Mouse (Mus musculus): ENCODE data around the gene Anapc11.
A peak's percentile ranks its signal among the peaks of the same experiment; 100 is the strongest.

Anapc11 gene

GRCm38 (mm10) chr11:120627468-120628300, 29.5 kb downstream of the Anapc11 start:
- DNase-seq (ENCODE audit: low spot score in 2 of 2): no peak

DNA sequence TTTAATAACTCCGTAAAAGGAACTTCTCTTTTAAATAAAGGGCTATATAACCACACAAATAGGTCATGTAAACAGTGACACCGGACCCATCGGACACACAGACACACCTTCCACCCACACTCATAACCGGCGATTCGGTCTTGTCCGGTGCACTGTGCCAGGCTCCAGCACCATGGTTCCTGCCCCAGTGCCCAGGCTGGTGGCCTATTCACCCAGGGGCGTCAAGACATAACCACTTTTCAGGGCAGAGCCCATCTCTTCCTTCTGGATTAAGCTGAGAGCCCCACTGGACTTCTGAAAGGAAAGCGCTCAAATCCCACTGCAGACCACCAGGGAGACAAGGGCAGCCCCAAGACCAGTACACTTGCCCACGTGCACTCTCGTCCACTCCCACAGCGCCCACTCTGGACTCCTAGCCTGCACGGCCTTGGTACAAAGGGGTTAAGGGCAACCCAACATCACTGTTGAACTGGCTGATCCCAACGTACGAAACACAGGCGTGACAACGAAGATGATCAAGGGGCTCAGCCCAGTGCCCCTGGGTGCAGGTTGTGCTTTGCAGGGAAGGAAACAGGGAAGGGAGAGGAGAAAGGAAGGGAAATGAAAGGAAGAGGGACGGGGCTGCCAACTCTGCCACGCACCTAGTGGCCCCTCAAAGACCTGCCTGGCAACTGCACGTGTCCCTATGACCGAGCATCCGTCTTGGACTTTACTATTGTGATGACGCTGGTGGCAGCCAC, 30.6 kb downstream of the Anapc11 start:
- DNase-seq (ENCODE audit: low spot score in 2 of 2): no peak

- no peak for DNase-seq (ENCODE audit: low spot score in 2 of 2)
Observed at GRCm38 (mm10) chr11:120629341-120629730, 31.1 kb downstream of the Anapc11 start.

GRCm38 (mm10) chr11:120629911-120630310, 31.7 kb downstream of the Anapc11 start:
- DNase-seq (ENCODE audit: low spot score in 2 of 2): peak in 1 of 2 experiments; percentile 46

DNA sequence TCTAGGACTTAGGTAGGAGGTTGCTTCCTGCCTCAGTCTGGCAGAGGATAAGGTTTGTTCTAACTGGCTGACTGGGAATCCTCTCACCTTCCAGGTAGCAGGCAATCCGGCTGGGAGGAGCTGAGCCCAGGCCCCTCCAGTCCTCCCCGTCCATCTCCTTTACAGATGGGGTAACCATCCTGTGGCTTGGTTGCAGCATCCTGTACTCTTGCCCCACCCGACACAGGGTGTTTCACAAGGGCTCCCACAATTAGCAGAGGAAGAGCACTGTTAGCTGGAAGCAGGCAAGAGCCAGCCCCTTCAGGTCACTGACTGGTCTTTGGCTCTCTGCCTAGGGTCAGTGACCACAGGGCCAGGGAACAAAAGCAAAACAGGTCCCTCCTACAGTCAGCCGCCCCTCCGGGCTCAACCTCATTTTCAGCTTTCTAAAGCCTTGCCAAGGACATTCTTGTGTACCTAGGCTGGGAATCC, 32.2 kb downstream of the Anapc11 start:
- no peak for DNase-seq (ENCODE audit: low spot score in 2 of 2)

GRCm38 (mm10) chr11:120630881-120631725, 32.9 kb downstream of the Anapc11 start:
- DNase-seq (ENCODE audit: low spot score in 2 of 2): no peak

DNA sequence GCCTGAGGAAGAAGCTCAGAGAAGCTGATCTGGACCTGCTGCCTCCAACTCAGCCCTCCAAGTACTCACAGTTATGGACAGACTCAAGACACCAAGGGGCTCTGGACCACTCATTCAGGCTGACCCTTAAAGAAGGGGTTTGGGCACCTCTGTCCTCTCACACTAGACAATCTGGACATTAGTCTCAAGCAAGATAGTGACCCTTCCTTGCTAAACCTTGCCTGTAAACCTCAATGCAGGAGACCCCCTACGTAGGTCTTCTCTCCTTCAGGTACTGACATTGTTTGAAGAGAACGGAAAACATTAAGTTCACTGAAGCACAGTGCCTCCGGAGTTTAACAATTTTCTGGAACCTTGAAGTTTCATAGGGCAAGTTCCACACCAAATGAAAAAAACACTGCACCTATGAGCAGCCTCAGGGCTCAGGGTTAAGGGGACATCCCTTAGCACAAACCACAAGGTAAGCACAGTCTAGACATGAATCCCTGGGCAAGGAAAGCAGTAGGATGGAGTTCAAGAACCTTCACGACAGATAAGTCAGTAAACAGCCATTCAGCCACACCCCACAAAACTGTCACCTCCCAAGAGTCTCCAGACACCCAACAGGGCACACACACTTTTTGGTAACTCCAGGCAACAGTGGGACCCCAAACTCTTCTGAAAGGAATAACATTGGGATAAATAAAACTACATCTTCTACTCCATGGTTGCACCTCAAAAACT, 33.7 kb downstream of the Anapc11 start:
- no peak for DNase-seq (ENCODE audit: low spot score in 2 of 2)

DNA sequence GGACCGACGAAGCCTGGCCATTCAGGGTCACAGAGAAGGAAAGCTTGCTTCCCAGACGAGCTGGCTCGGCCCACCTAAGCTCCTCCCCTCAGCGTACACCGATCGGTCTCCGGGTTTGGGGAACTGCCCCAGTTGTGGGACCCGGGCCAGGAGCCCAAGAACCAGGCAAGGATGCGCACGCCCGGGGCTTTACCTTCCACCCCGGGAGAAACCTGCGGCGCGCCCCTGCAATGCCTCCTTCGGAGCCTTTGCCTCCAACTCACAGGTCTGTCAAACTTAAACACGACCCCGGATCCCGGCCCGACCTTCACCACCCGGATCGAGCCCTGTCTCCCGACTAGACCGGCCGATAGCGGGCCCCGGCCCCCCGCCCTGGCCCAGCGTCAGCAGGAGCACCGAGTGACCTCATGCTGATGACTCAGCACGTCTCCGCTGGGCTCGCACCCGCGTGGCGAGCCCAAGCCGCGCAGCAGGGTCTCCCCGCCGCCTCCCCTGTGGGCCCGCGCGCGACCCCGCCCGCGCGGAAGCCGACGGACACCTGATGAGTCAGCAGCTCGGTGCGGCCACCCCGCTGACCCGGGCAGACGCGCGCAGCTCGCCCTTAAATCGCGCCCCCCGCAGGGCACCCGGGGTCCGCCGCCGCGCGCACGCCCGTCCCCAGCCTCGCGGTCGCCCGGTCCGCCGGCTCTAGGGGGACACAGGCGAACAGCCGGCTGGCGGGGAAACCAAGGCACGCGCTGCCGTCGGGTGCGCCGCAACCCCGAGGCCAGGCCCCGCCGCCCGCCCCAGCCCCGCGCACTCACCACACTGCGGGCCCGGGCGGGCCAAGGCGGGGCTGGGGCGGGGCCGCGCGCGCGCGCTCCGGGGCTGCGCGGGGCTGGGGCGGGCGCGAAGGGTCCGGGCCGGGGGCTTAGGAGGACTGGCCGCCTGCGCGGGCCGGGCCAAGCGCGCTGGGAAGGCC, 34.6 kb downstream of the Anapc11 start:
- peak; percentile 63 to 72 for DNase-seq (ENCODE audit: low spot score in 2 of 2)

GRCm38 (mm10) chr11:120633520-120634343, 35.5 kb downstream of the Anapc11 start, which contains the start of gene Mafg:
Gene Mafg, minus strand, starts transcription at chr11:120633600.
- peak; percentile 82 to 89 for DNase-seq (ENCODE audit: low spot score in 2 of 2)

- no peak for DNase-seq (ENCODE audit: low spot score in 2 of 2)
Observed at GRCm38 (mm10) chr11:120634810-120635209, 36.6 kb downstream of the Anapc11 start.

- no peak for DNase-seq (ENCODE audit: low spot score in 2 of 2)
Observed at GRCm38 (mm10) chr11:120641255-120641654, 43.0 kb downstream of the Anapc11 start.

- DNase-seq (ENCODE audit: low spot score in 2 of 2): no peak
Observed at GRCm38 (mm10) chr11:120641869-120642268, 43.6 kb downstream of the Anapc11 start.

DNA sequence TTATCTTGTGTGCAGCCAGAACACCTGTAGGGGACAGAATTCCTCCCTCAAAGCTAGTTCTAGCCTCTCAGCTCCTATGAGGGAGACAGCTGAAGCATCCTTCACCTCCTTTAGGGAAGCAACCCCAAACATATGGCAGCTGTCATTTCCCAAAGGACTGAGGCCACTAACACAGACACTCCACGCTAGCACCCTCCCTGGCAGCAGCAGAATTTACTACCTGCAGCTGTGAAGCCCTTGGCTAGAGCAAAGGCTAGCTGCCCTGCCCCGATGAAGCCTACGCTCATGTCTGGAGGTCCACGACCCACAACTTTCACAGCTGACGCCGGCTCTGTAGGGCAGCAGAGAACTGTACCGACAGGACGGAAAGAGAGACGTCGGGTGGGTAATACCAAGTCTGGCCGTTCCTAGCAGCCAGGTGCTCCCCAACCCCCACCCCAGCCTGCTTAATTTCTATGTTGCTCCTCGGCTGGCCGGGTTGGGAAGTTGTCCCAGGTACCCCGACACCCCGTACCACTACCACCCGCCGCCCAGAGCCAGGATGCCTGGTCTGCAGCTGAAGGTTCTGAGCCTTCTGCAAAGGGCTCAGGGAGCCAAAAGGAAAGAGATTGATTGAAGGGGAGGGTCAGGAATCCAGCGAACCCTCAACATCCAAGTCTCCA, 44.8 kb downstream of the Anapc11 start:
- DNase-seq (ENCODE audit: low spot score in 2 of 2): no peak

- peak; percentile 90 for DNase-seq (ENCODE audit: low spot score in 2 of 2)
Observed at GRCm38 (mm10) chr11:120643601-120643987, 45.4 kb downstream of the Anapc11 start, which contains the start of gene Pycr1. Gene Pycr1, minus strand, starts transcription at chr11:120643769.

GRCm38 (mm10) chr11:120647047-120647830, 49.0 kb downstream of the Anapc11 start:
- DNase-seq (ENCODE audit: low spot score in 2 of 2): no peak

DNA sequence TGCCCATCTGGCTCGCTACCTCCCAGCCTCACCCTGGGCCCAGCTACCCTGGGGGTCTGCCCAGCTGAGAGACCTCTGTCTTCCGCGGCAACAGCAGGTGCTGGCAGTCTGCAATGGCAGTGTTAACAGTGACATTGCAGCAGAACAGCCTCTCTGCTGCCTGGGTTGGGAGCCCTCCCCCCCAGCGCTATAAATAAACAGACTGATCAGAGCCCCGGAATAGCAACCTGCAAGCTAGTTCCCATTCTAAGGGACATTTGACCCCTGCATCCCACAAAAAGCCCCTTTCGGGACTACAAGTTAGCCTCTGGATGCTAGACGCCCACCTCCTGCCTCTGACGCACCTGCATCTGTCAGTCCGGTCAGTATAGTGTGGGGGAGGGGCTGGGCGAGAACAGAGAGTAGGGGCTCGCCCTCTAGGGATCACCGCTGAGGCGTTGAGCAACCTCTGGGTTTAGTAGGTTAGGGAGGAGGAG, 49.8 kb downstream of the Anapc11 start, which contains the start of gene Myadml2:
Myadml2 (minus strand) TSS at position 158 of the 476 bp plus-strand sequence.
- DNase-seq (ENCODE audit: low spot score in 2 of 2): no peak

GRCm38 (mm10) chr11:120651872-120652271, 53.7 kb downstream of the Anapc11 start:
- no peak for DNase-seq (ENCODE audit: low spot score in 2 of 2)
